Mouse (Mus musculus) hindbrain, embryonic 14.5 days (tissue): ENCODE data around the gene Per2. TPM values are rescaled to one million over a fixed set of nuclear protein-coding genes. Genes with fewer than 3 reads are reported as not detected.

Experiments
- ATAC-seq: fragments of 200-750 bp; cut with Nextera tagmentation; 2 replicates; pipeline ENCODE4 v1.8.0; 2017; ENCODE audit warnings: moderate number of reproducible peaks, mild to moderate bottlenecking, moderate TSS enrichment, moderate library complexity; ENCODE audit not compliant: low FRiP score
- DNase-seq: peaks from one replicate; pipeline ENCODE4 v3.0.0-alpha.2; 2015; ENCODE audit warnings: low spot score
- H3K27ac ChIP-seq: fragments of 300-500 bp; sonication (generic); 2 replicates; pipeline ENCODE4 v1.5.1; 2014; ENCODE audit warnings: mild to moderate bottlenecking, moderate library complexity
- H3K27me3 ChIP-seq: fragments of 300-500 bp; sonication (generic); 2 replicates; pipeline ENCODE4 v1.6.1; 2014; ENCODE audit warnings: mild to moderate bottlenecking, low read length, mixed read lengths; ENCODE audit not compliant: control insufficient read depth, insufficient read depth
- H3K36me3 ChIP-seq: fragments of 300-500 bp; sonication (generic); replicated peaks from 2 replicates; pipeline ENCODE4 v1.6.1; 2014; ENCODE audit not compliant: control insufficient read depth, insufficient read depth
- H3K4me1 ChIP-seq: fragments of 300-500 bp; sonication (generic); replicated peaks from 2 replicates; pipeline ENCODE4 v1.6.1; 2014; ENCODE audit warnings: antibody characterized with exemption, low read length, mixed read lengths; ENCODE audit not compliant: control insufficient read depth, insufficient read depth
- H3K4me2 ChIP-seq: fragments of 300-500 bp; sonication (generic); replicated peaks from 2 replicates; pipeline ENCODE4 v1.6.1; 2014; ENCODE audit warnings: mild to moderate bottlenecking, moderate library complexity
- H3K4me3 ChIP-seq: fragments of 300-500 bp; sonication (generic); replicated peaks from 2 replicates; pipeline ENCODE4 v1.5.1; 2014; ENCODE audit warnings: mild to moderate bottlenecking, low read length
- H3K9ac ChIP-seq: fragments of 300-500 bp; sonication (generic); 2 replicates; pipeline ENCODE4 v1.6.1; 2014
- H3K9me3 ChIP-seq: fragments of 300-500 bp; sonication (generic); 2 replicates; pipeline ENCODE4 v1.6.1; 2016; ENCODE audit warnings: low read length; ENCODE audit not compliant: control insufficient read depth
- whole genome bisulfite sequencing: fragments of 180-500 bp; shearing (Covaris S2); extraction: QIAGEN DNeasy Blood & Tissue Kit; methylation state at CpG from one replicate; pipeline ENCODE4 v1.1.7; 2014; 5-methylcytosine and 5-hydroxymethylcytosine counted together
- polyA plus RNA-seq: library from polyadenylated mRNA; unstranded; fragments of >200 nt; fragmentation: Nextera tagmentation; extraction: Ambion mirVana; gene quantifications from 2 replicates; pipeline ENCODE4 v1.2.1, GENCODE M21; 2014

Gene Per2
- polyA plus RNA-seq, 1 experiment from 2014 or later: 3.5 TPM

- ATAC-seq (no peak), DNase-seq (no peak)
- H3K36me3 ChIP-seq: peaks cover 57% of the 10 kb centered on the region
- no peak overlapping the region for H3K4me3 ChIP-seq
- WGBS: 93% methylated on average over 10 of the region's 10 CpGs
- no peaks in the 10 kb centered on the region for H3K27me3 ChIP-seq
- H3K4me1 ChIP-seq: no peaks in the 10 kb centered on the region
- H3K9ac ChIP-seq: no peak overlapping the region
- H3K4me2 ChIP-seq: no peak overlapping the region
- H3K9me3 ChIP-seq: no peaks in the 10 kb centered on the region
- no peak overlapping the region for H3K27ac ChIP-seq
These were observed 29.9 kb downstream of the Per2 start for GRCm38 (mm10) chr1:91429212-91429611.

- no peak overlapping the region for H3K4me3 ChIP-seq
- H3K27ac ChIP-seq: no peak overlapping the region
- peak; percentile 77; the same call in 1 of the 2 replicates for ATAC-seq
- no peaks in the 10 kb centered on the region for H3K9me3 ChIP-seq
- H3K4me1 ChIP-seq: no peaks in the 10 kb centered on the region
- WGBS: 41% methylated on average over 4 of the region's 4 CpGs
- H3K36me3 ChIP-seq: peaks cover 58% of the 10 kb centered on the region
- H3K9ac ChIP-seq: no peak overlapping the region
- no peaks in the 10 kb centered on the region for H3K27me3 ChIP-seq
- H3K4me2 ChIP-seq: no peak overlapping the region
- peak; percentile 85 for DNase-seq
These were observed 30.5 kb downstream of the Per2 start for GRCm38 (mm10) chr1:91428614-91429013.

- Histone ChIP-seq H3K9ac (no peak overlapping the region), H3K9me3 (no peaks in the 10 kb centered on the region), H3K4me2 (no peak overlapping the region), H3K4me3 (no peak overlapping the region), H3K36me3 (peaks cover 43% of the 10 kb centered on the region), H3K27me3 (no peaks in the 10 kb centered on the region), H3K27ac (no peak overlapping the region), H3K4me1 (no peaks in the 10 kb centered on the region)
- WGBS: 88% methylated on average over 9 of the region's 9 CpGs
- no peak for DNase-seq
- no peak for ATAC-seq
These were observed 32.7 kb downstream of the Per2 start for GRCm38 (mm10) chr1:91426397-91426796.

- Histone ChIP-seq H3K4me3 (no peak overlapping the region), H3K27ac (no peak overlapping the region), H3K9me3 (no peaks in the 10 kb centered on the region), H3K9ac (no peak overlapping the region), H3K4me1 (no peaks in the 10 kb centered on the region), H3K4me2 (no peak overlapping the region), H3K27me3 (no peaks in the 10 kb centered on the region), H3K36me3 (peaks cover 31% of the 10 kb centered on the region)
- no peak for DNase-seq
- WGBS: 91% methylated on average over 8 of the region's 8 CpGs
- no peak for ATAC-seq
These were observed 38.5 kb downstream of the Per2 start for GRCm38 (mm10) chr1:91420601-91421065.

- H3K27me3 ChIP-seq: no peaks in the 10 kb centered on the region
- 0 out of 2 replicates have a peak, but pooled peaks cover 5% of the 10 kb centered on the region for H3K4me1 ChIP-seq
- no peak for ATAC-seq
- H3K27ac ChIP-seq: no peak overlapping the region
- no peaks in the 10 kb centered on the region for H3K9me3 ChIP-seq
- no peak for DNase-seq
- no peak overlapping the region for H3K4me3 ChIP-seq
- no peak overlapping the region for H3K4me2 ChIP-seq
- no peak overlapping the region for H3K9ac ChIP-seq
- 60% methylated on average over 10 of the region's 10 CpGs for WGBS
- H3K36me3 ChIP-seq: peaks cover 28% of the 10 kb centered on the region
These were observed 39.1 kb downstream of the Per2 start for GRCm38 (mm10) chr1:91419862-91420600.

- Histone ChIP-seq H3K4me1 (peaks cover 22% of the 10 kb centered on the region), H3K9me3 (no peaks in the 10 kb centered on the region), H3K4me2 (no peak overlapping the region), H3K27me3 (no peaks in the 10 kb centered on the region), H3K9ac (no peak overlapping the region), H3K36me3 (peaks cover 19% of the 10 kb centered on the region), H3K27ac (no peak overlapping the region), H3K4me3 (no peak overlapping the region)
- WGBS: 77% methylated on average over 1 of the region's 1 CpGs
- ATAC-seq (no peak), DNase-seq (no peak)
These were observed 41.1 kb downstream of the Per2 start for GRCm38 (mm10) chr1:91417991-91418390.

GRCm38 (mm10) chr1:91415311-91415710 is 43.8 kb downstream of the Per2 start:
- Histone ChIP-seq H3K27me3 (no peaks in the 10 kb centered on the region), H3K4me2 (0 out of 2 replicates have a peak overlapping the region, but pooled peaks have one; percentile 95), H3K4me3 (no peak overlapping the region), H3K36me3 (peaks cover 15% of the 10 kb centered on the region), H3K4me1 (peaks cover 33% of the 10 kb centered on the region), H3K9ac (peak overlapping the region; percentile 63; the same call in 1 of the 2 replicates), H3K9me3 (no peaks in the 10 kb centered on the region), H3K27ac (peak overlapping the region; percentile 89)
- DNase-seq (no peak), ATAC-seq (no peak)
- 46% methylated on average over 5 of the region's 5 CpGs for WGBS

GRCm38 (mm10) chr1:91414903-91415302 is 44.2 kb downstream of the Per2 start:
- Histone ChIP-seq H3K4me1 (peaks cover 33% of the 10 kb centered on the region), H3K36me3 (peaks cover 10% of the 10 kb centered on the region), H3K9me3 (no peaks in the 10 kb centered on the region), H3K4me3 (no peak overlapping the region), H3K27ac (peak overlapping the region; percentile 89), H3K9ac (peak overlapping the region; percentile 63; the same call in 1 of the 2 replicates), H3K4me2 (peak overlapping the region; percentile 95; the same call in 1 of the 2 replicates), H3K27me3 (no peaks in the 10 kb centered on the region)
- DNase-seq (no peak), ATAC-seq (no peak)
- 40% methylated on average over 4 of the region's 4 CpGs for WGBS

- H3K4me1 ChIP-seq: peaks cover 33% of the 10 kb centered on the region
- H3K4me2 ChIP-seq: peak within 1 kb of the TSS; percentile 95
- peak within 1 kb of the TSS; percentile 79 for H3K4me3 ChIP-seq
- no peaks in the 10 kb centered on the region for H3K27me3 ChIP-seq
- peak; percentile 80 for DNase-seq
- no peaks in the 10 kb centered on the region for H3K9me3 ChIP-seq
- peak within 1 kb of the TSS; percentile 89 for H3K27ac ChIP-seq
- whole genome bisulfite sequencing: under 1% methylated on average over 39 of the region's 39 CpGs
- peak within 1 kb of the TSS; percentile 92 for H3K9ac ChIP-seq
- ATAC-seq: peak; percentile 65
- peaks cover 7% of the 10 kb centered on the region; the same call in 1 of the 2 replicates for H3K36me3 ChIP-seq
These were observed 45.1 kb downstream of the Per2 start, which contains the start of gene Hes6 for GRCm38 (mm10) chr1:91413898-91414594. Hes6 (minus strand) TSS chr1:91414038.
